18 mouse cellular contexts compared by ENCODE assay signal in the genomic region with DNA sequence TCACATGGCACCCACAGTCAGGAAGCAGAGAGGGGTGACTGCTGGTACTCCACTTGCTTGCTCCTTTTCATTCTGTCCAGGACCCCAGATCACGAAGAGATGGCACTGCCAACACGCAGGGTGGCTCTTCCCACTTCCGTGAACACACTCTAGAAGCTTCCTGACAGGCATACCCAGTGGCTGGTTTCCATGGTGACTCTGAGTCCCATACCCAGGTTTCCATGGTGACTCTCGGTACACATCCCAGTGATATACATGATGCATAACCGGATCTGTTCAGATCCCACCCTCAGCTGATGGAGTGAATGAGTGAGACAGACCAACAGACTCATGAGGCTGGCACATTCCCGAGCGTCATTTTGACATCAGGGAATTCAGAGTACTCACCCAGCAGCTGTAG. TPM values are rescaled to one million over a fixed set of nuclear protein-coding genes. Genes with fewer than 3 reads are reported as not detected.
DNase-seq lines count a peak whose midpoint lies in the region; ATAC-seq lines count a peak whose summit lies in the region.
"Had no signal": no experiment of that assay in that cellular context is flagged by ENCODE, and none has a peak within 500 bp of the region (broad histone marks: within the 10 kb centered on the region; RNA-seq: fewer than 3 reads in every experiment).

No protein-coding gene starts in this region.

- H3K4me3 ChIP-seq in hindbrain, embryonic 13.5 days: no peak overlapping the region
- H3K4me3 ChIP-seq in hindbrain, embryonic 14.5 days (replicated peaks; ENCODE audit: low read length): no peak overlapping the region
- H3K4me3 ChIP-seq in midbrain, embryonic 15.5 days: no peak overlapping the region
- no peak overlapping the region for H3K4me3 ChIP-seq in kidney, embryonic 14.5 days (ENCODE audit: low read length)
- H3K4me3 ChIP-seq: heart, embryonic 12.5 days; limb, embryonic 15.5 days; lung, embryonic 15.5 days; midbrain, embryonic 12.5 days had no signal

- ATAC-seq in hindbrain, embryonic 13.5 days (ENCODE audit: low FRiP score): peak; percentile 54; the same call in 1 of the 2 replicates
- no peak for ATAC-seq in hindbrain, embryonic 14.5 days (ENCODE audit: low FRiP score)
- ATAC-seq in midbrain, embryonic 15.5 days (replicated peaks): peak; percentile 85
- no peak for ATAC-seq in kidney, embryonic 14.5 days (ENCODE audit: low FRiP score, low TSS enrichment)

- H3K27me3 ChIP-seq in hindbrain, embryonic 13.5 days: peaks cover 50% of the 10 kb centered on the region
- H3K27me3 ChIP-seq in hindbrain, embryonic 14.5 days (ENCODE audit: control insufficient read depth, insufficient read depth, low read length): 0 out of 2 replicates have a peak, but pooled peaks cover 7% of the 10 kb centered on the region
- 0 out of 2 replicates have a peak, but pooled peaks cover 6% of the 10 kb centered on the region for H3K27me3 ChIP-seq in midbrain, embryonic 15.5 days (replicated peaks)
- peaks cover 49% of the 10 kb centered on the region for H3K27me3 ChIP-seq in kidney, embryonic 14.5 days (ENCODE audit: control insufficient read depth, insufficient read depth, low read length)
- H3K27me3 ChIP-seq: lung, embryonic 15.5 days had no signal

- no peak for DNase-seq in hindbrain, embryonic 14.5 days (ENCODE audit: low spot score)
- DNase-seq in right cerebral cortex, adult 2 months (ENCODE audit: low spot score in 2 of 2): peak; percentile 44 to 54
- no peak for DNase-seq in right cerebral cortex, postnatal 25 days
- DNase-seq in lung, postnatal 4 days: no peak
- DNase-seq in thymus, postnatal 25 days: no peak
- DNase-seq: adrenal gland, postnatal 36 days; B cell, adult 2 months; cerebellum, adult 18-20 months; gastrocnemius, postnatal 14 days; kidney, adult 9 months; spleen, adult 18-20 months had no signal

- WGBS in hindbrain, embryonic 13.5 days: 55% methylated on average over 7 of the region's 7 CpGs
- 44% methylated on average over 7 of the region's 7 CpGs for WGBS in hindbrain, embryonic 14.5 days
- 43% methylated on average over 7 of the region's 7 CpGs for WGBS in midbrain, embryonic 15.5 days
- WGBS in kidney, embryonic 14.5 days: 90% methylated on average over 7 of the region's 7 CpGs

- peaks cover 38% of the 10 kb centered on the region for H3K4me1 ChIP-seq in hindbrain, embryonic 13.5 days (replicated peaks)
- H3K4me1 ChIP-seq in hindbrain, embryonic 14.5 days (replicated peaks; ENCODE audit: control insufficient read depth, insufficient read depth, low read length): peaks cover 3% of the 10 kb centered on the region; the same call in 1 of the 2 replicates
- H3K4me1 ChIP-seq in midbrain, embryonic 15.5 days: peaks cover 2% of the 10 kb centered on the region; the same call in 1 of the 2 replicates
- no peaks in the 10 kb centered on the region for H3K4me1 ChIP-seq in kidney, embryonic 14.5 days (ENCODE audit: control insufficient read depth, insufficient read depth, low read length)
- H3K4me1 ChIP-seq: heart, embryonic 12.5 days; limb, embryonic 15.5 days; lung, embryonic 15.5 days had no signal

- H3K9me3 ChIP-seq in hindbrain, embryonic 13.5 days: no peaks in the 10 kb centered on the region
- H3K9me3 ChIP-seq in hindbrain, embryonic 14.5 days (ENCODE audit: control insufficient read depth, low read length): 0 out of 2 replicates have a peak, but pooled peaks cover 4% of the 10 kb centered on the region
- H3K9me3 ChIP-seq in midbrain, embryonic 15.5 days: no peaks in the 10 kb centered on the region
- no peaks in the 10 kb centered on the region for H3K9me3 ChIP-seq in kidney, embryonic 14.5 days (ENCODE audit: control insufficient read depth, low read length)
- H3K9me3 ChIP-seq: heart, embryonic 12.5 days; limb, embryonic 15.5 days; lung, embryonic 15.5 days; midbrain, embryonic 12.5 days had no signal

- no peak overlapping the region for H3K4me2 ChIP-seq in hindbrain, embryonic 13.5 days
- H3K4me2 ChIP-seq in hindbrain, embryonic 14.5 days (replicated peaks): no peak overlapping the region
- H3K4me2 ChIP-seq in midbrain, embryonic 15.5 days: no peak overlapping the region
- no peak overlapping the region for H3K4me2 ChIP-seq in kidney, embryonic 14.5 days (replicated peaks; ENCODE audit: low read depth, low read length)
- H3K4me2 ChIP-seq: heart, embryonic 12.5 days; limb, embryonic 15.5 days; lung, embryonic 15.5 days; midbrain, embryonic 12.5 days had no signal

- H3K9ac ChIP-seq in hindbrain, embryonic 13.5 days: no peak overlapping the region
- no peak overlapping the region for H3K9ac ChIP-seq in hindbrain, embryonic 14.5 days
- no peak overlapping the region for H3K9ac ChIP-seq in midbrain, embryonic 15.5 days
- no peak overlapping the region for H3K9ac ChIP-seq in kidney, embryonic 14.5 days (ENCODE audit: low read depth, low read length)
- H3K9ac ChIP-seq: heart, embryonic 12.5 days; limb, embryonic 15.5 days; lung, embryonic 15.5 days; midbrain, embryonic 12.5 days had no signal

- H3K27ac ChIP-seq in hindbrain, embryonic 13.5 days: no peak overlapping the region
- no peak overlapping the region for H3K27ac ChIP-seq in hindbrain, embryonic 14.5 days
- no peak overlapping the region for H3K27ac ChIP-seq in midbrain, embryonic 15.5 days
- H3K27ac ChIP-seq in kidney, embryonic 14.5 days (ENCODE audit: low read depth, low read length): no peak overlapping the region
- H3K27ac ChIP-seq: limb, embryonic 15.5 days; lung, embryonic 15.5 days; midbrain, embryonic 12.5 days had no signal

- no peaks in the 10 kb centered on the region for H3K36me3 ChIP-seq in hindbrain, embryonic 13.5 days
- no peaks in the 10 kb centered on the region for H3K36me3 ChIP-seq in hindbrain, embryonic 14.5 days (replicated peaks; ENCODE audit: control insufficient read depth, insufficient read depth)
- no peaks in the 10 kb centered on the region for H3K36me3 ChIP-seq in midbrain, embryonic 15.5 days (replicated peaks)
- H3K36me3 ChIP-seq in kidney, embryonic 14.5 days (ENCODE audit: control insufficient read depth, insufficient read depth, low read length): no peaks in the 10 kb centered on the region
- H3K36me3 ChIP-seq: heart, embryonic 12.5 days; limb, embryonic 15.5 days; midbrain, embryonic 12.5 days had no signal

RNA-seq across cellular contexts. Expression of a gene that starts 25.1 kb away (rescaled TPM):
- 0.96 and 1.3 TPM in 2 replicates for polyA plus RNA-seq in hindbrain, embryonic 13.5 days (2015; fragmentation: Nextera tagmentation; extraction: Ambion mirVana)
- polyA plus RNA-seq in hindbrain, embryonic 14.5 days (2014; fragmentation: Nextera tagmentation; extraction: Ambion mirVana): 1.1 and 1.7 TPM in 2 replicates
- 1.0 and 1.6 TPM in 2 replicates for polyA plus RNA-seq in midbrain, embryonic 15.5 days (2015; fragmentation: Nextera tagmentation; extraction: Ambion mirVana)
- polyA plus RNA-seq in kidney, embryonic 14.5 days (2014; fragmentation: Nextera tagmentation; extraction: Ambion mirVana): 0.74 and 0.93 TPM in 2 replicates

RNA-seq across cellular contexts. Expression of a gene that starts 49.1 kb away (rescaled TPM):
- polyA plus RNA-seq in hindbrain, embryonic 13.5 days (2015; fragmentation: Nextera tagmentation; extraction: Ambion mirVana): 53.8 and 54.1 TPM in 2 replicates
- 34.6 and 45.6 TPM in 2 replicates for polyA plus RNA-seq in hindbrain, embryonic 14.5 days (2014; fragmentation: Nextera tagmentation; extraction: Ambion mirVana)
- polyA plus RNA-seq in midbrain, embryonic 15.5 days (2015; fragmentation: Nextera tagmentation; extraction: Ambion mirVana): 51.1 and 52.3 TPM in 2 replicates
- polyA plus RNA-seq in kidney, embryonic 14.5 days (2014; fragmentation: Nextera tagmentation; extraction: Ambion mirVana): 67.0 and 72.8 TPM in 2 replicates

RNA-seq across cellular contexts. Expression of a gene that starts 56.9 kb away (rescaled TPM):
- polyA plus RNA-seq in hindbrain, embryonic 13.5 days (2015; fragmentation: Nextera tagmentation; extraction: Ambion mirVana): 2.8 and 4.1 TPM in 2 replicates
- polyA plus RNA-seq in hindbrain, embryonic 14.5 days (2014; fragmentation: Nextera tagmentation; extraction: Ambion mirVana): 2.9 and 3.1 TPM in 2 replicates
- polyA plus RNA-seq in midbrain, embryonic 15.5 days (2015; fragmentation: Nextera tagmentation; extraction: Ambion mirVana): 4.2 and 5.2 TPM in 2 replicates
- polyA plus RNA-seq in kidney, embryonic 14.5 days (2014; fragmentation: Nextera tagmentation; extraction: Ambion mirVana): 48.3 and 52.3 TPM in 2 replicates

Comparison
In these comparisons a context has a peak if more than half of its experiments do, and no peak if none do; other contexts are left out.
1. ATAC-seq: peak in hindbrain, embryonic 13.5 days (single experiment) and midbrain, embryonic 15.5 days (single experiment); none in hindbrain, embryonic 14.5 days (single experiment) and kidney, embryonic 14.5 days (single experiment).
2. DNase-seq: peak in right cerebral cortex, adult 2 months (2 of 2); none in hindbrain, embryonic 14.5 days (single experiment), right cerebral cortex, postnatal 25 days (single experiment), lung, postnatal 4 days (0 of 2) and thymus, postnatal 25 days (single experiment).